Mouse (Mus musculus): ENCODE data around the gene Hist2h2aa1.

GRCm38 (mm10) chr3:96219191-96219641, 26.1 kb upstream of the Hist2h2aa1 start:
- TF ChIP-seq CTCF (IDR thresholded peaks at IDR 0.05; ENCODE audit: insufficient read depth, low read depth, low read length) (no peak), POLR2A (IDR thresholded peaks at IDR 0.05; ENCODE audit: insufficient read depth, low read depth, low read length) (no peak)
